Mouse (Mus musculus): ENCODE measurements around the gene Syn3.

- TF ChIP-seq CHD2 (IDR thresholded peaks at IDR 0.05; ENCODE audit: low read depth, low read length) (no peak), MAFK (IDR thresholded peaks at IDR 0.05; ENCODE audit: insufficient read depth, low read depth, low read length) (no peak), ZC3H11A (IDR thresholded peaks at IDR 0.05; ENCODE audit: borderline replicate concordance, low read depth, low read length) (no peak), ZNF384 (IDR thresholded peaks at IDR 0.05; ENCODE audit: low read depth, low read length) (no peak), HCFC1 (IDR thresholded peaks at IDR 0.05; ENCODE audit: borderline replicate concordance, insufficient read depth, low read length) (no peak)
Measured at GRCm38 (mm10) chr10:86337239-86337638, 161.5 kb downstream of the Syn3 start.
